Mouse (Mus musculus): Measurements from ENCODE around the gene Krt10. TPM values are rescaled to one million over a fixed set of nuclear protein-coding genes. Genes with fewer than 3 reads are reported as not detected.

The Krt10 gene
- polyA plus RNA-seq, 1 experiment from 2014 or later = 2.9 TPM

- no peak overlapping the region for H3K4me3 ChIP-seq (ENCODE audit: low read depth, low read length)
- no peaks in the 10 kb centered on the region for H3K27me3 ChIP-seq (ENCODE audit: control insufficient read depth, insufficient read depth, low read depth, low read length)
- no peaks in the 10 kb centered on the region for H3K9me3 ChIP-seq (replicated peaks; ENCODE audit: control insufficient read depth, low read length)
- no peaks in the 10 kb centered on the region for H3K36me3 ChIP-seq (ENCODE audit: control insufficient read depth, insufficient read depth)
- H3K9ac ChIP-seq (ENCODE audit: low read depth, low read length) = no peak overlapping the region
- no peaks in the 10 kb centered on the region for H3K4me1 ChIP-seq (ENCODE audit: control insufficient read depth, low read depth, low read length)
- H3K4me2 ChIP-seq (ENCODE audit: low read depth, low read length) = no peak overlapping the region
- ATAC-seq (ENCODE audit: low read depth) = no peak
- 48% methylated on average over 8 of the region's 8 CpGs for WGBS (ENCODE audit: insufficient replicate concordance)
- no peak overlapping the region for H3K27ac ChIP-seq (ENCODE audit: low read length)
These were observed 27.7 kb downstream of the Krt10 start for GRCm38 (mm10) chr11:99361423-99361822.

- Histone ChIP-seq H3K36me3 (ENCODE audit: control insufficient read depth, insufficient read depth) (no peaks in the 10 kb centered on the region), H3K27ac (ENCODE audit: low read length) (no peak within 1 kb of the TSS), H3K4me1 (ENCODE audit: control insufficient read depth, low read depth, low read length) (no peaks in the 10 kb centered on the region), H3K4me3 (ENCODE audit: low read depth, low read length) (no peak within 1 kb of the TSS), H3K4me2 (ENCODE audit: low read depth, low read length) (no peak within 1 kb of the TSS), H3K27me3 (ENCODE audit: control insufficient read depth, insufficient read depth, low read depth, low read length) (no peaks in the 10 kb centered on the region), H3K9me3 (replicated peaks; ENCODE audit: control insufficient read depth, low read length) (no peaks in the 10 kb centered on the region), H3K9ac (ENCODE audit: low read depth, low read length) (no peak within 1 kb of the TSS)
- WGBS (ENCODE audit: insufficient replicate concordance) = 62% methylated on average over 12 of the region's 12 CpGs
- no peak for ATAC-seq (ENCODE audit: low read depth)
These were observed 38.2 kb downstream of the Krt10 start, which contains the start of gene Krt27 for GRCm38 (mm10) chr11:99351004-99351403. Gene Krt27, minus strand, starts transcription at chr11:99351104.

- H3K4me2 ChIP-seq (ENCODE audit: low read depth, low read length) = no peak overlapping the region
- 71% methylated on average over 11 of the region's 11 CpGs for WGBS (ENCODE audit: insufficient replicate concordance)
- H3K36me3 ChIP-seq (ENCODE audit: control insufficient read depth, insufficient read depth) = no peaks in the 10 kb centered on the region
- no peaks in the 10 kb centered on the region for H3K4me1 ChIP-seq (ENCODE audit: control insufficient read depth, low read depth, low read length)
- H3K27me3 ChIP-seq (ENCODE audit: control insufficient read depth, insufficient read depth, low read depth, low read length) = no peaks in the 10 kb centered on the region
- no peaks in the 10 kb centered on the region for H3K9me3 ChIP-seq (replicated peaks; ENCODE audit: control insufficient read depth, low read length)
- H3K27ac ChIP-seq (ENCODE audit: low read length) = no peak overlapping the region
- H3K4me3 ChIP-seq (ENCODE audit: low read depth, low read length) = no peak overlapping the region
- no peak for ATAC-seq (ENCODE audit: low read depth)
- no peak overlapping the region for H3K9ac ChIP-seq (ENCODE audit: low read depth, low read length)
These were observed 49.8 kb downstream of the Krt10 start for GRCm38 (mm10) chr11:99339299-99339847.

- 71% methylated on average over 11 of the region's 11 CpGs for WGBS (ENCODE audit: insufficient replicate concordance)
- Histone ChIP-seq H3K27me3 (ENCODE audit: control insufficient read depth, insufficient read depth, low read depth, low read length) (no peaks in the 10 kb centered on the region), H3K27ac (ENCODE audit: low read length) (no peak within 1 kb of the TSS), H3K4me2 (ENCODE audit: low read depth, low read length) (no peak within 1 kb of the TSS), H3K36me3 (ENCODE audit: control insufficient read depth, insufficient read depth) (no peaks in the 10 kb centered on the region), H3K4me1 (ENCODE audit: control insufficient read depth, low read depth, low read length) (no peaks in the 10 kb centered on the region), H3K9me3 (replicated peaks; ENCODE audit: control insufficient read depth, low read length) (no peaks in the 10 kb centered on the region), H3K9ac (ENCODE audit: low read depth, low read length) (no peak within 1 kb of the TSS), H3K4me3 (ENCODE audit: low read depth, low read length) (no peak within 1 kb of the TSS)
- ATAC-seq (ENCODE audit: low read depth) = no peak
These were observed 51.3 kb downstream of the Krt10 start, which contains the start of gene Krt26 for GRCm38 (mm10) chr11:99337866-99338265. Gene Krt26, minus strand, starts transcription at chr11:99337966.

Other genes starting within 250 kb of the Krt10 start
- gene Ccr7, start 234.3 kb downstream of the Krt10 start, polyA plus RNA-seq (2015; fragmentation: Nextera tagmentation; extraction: Ambion mirVana) = 0.25 and 0.32 TPM in 2 replicates
- gene Smarce1, start 158.3 kb downstream of the Krt10 start, polyA plus RNA-seq (2015; fragmentation: Nextera tagmentation; extraction: Ambion mirVana) = 62.3 and 66.5 TPM in 2 replicates
- 0.13 and 0.31 TPM in 2 replicates for gene Krt222, start 145.3 kb downstream of the Krt10 start, polyA plus RNA-seq (2015; fragmentation: Nextera tagmentation; extraction: Ambion mirVana)
- gene Krt24, start 104.1 kb downstream of the Krt10 start, polyA plus RNA-seq (2015; fragmentation: Nextera tagmentation; extraction: Ambion mirVana) = not detected in 2 replicates
- not detected in 2 replicates for gene Krt25, start 66.4 kb downstream of the Krt10 start, polyA plus RNA-seq (2015; fragmentation: Nextera tagmentation; extraction: Ambion mirVana)
- gene Krt26, start 51.4 kb downstream of the Krt10 start, polyA plus RNA-seq (2015; fragmentation: Nextera tagmentation; extraction: Ambion mirVana) = not detected in 2 replicates
- gene Krt27, start 38.3 kb downstream of the Krt10 start, polyA plus RNA-seq (2015; fragmentation: Nextera tagmentation; extraction: Ambion mirVana) = not detected in 2 replicates
- 0.06 TPM in 1 of 2 replicates, not detected in the other for gene Krt28, start 14.5 kb downstream of the Krt10 start, polyA plus RNA-seq (2015; fragmentation: Nextera tagmentation; extraction: Ambion mirVana)
- 0.05 TPM in 1 of 2 replicates, not detected in the other for gene Krt12, start 32.9 kb upstream of the Krt10 start, polyA plus RNA-seq (2015; fragmentation: Nextera tagmentation; extraction: Ambion mirVana)
- gene Krt20, start 48.8 kb upstream of the Krt10 start, polyA plus RNA-seq (2015; fragmentation: Nextera tagmentation; extraction: Ambion mirVana) = 33.8 and 34.8 TPM in 2 replicates
- 1.4 and 1.5 TPM in 2 replicates for gene Krt23, start 103.8 kb upstream of the Krt10 start, polyA plus RNA-seq (2015; fragmentation: Nextera tagmentation; extraction: Ambion mirVana)
- gene Krt39, start 132.0 kb upstream of the Krt10 start, polyA plus RNA-seq (2015; fragmentation: Nextera tagmentation; extraction: Ambion mirVana) = not detected in 2 replicates
- gene Krt40, start 153.8 kb upstream of the Krt10 start, polyA plus RNA-seq (2015; fragmentation: Nextera tagmentation; extraction: Ambion mirVana) = not detected in 2 replicates
- not detected in 2 replicates for gene Krtap3-3, start 161.5 kb upstream of the Krt10 start, polyA plus RNA-seq (2015; fragmentation: Nextera tagmentation; extraction: Ambion mirVana)
- not detected in 2 replicates for gene Krtap3-2, start 167.5 kb upstream of the Krt10 start, polyA plus RNA-seq (2015; fragmentation: Nextera tagmentation; extraction: Ambion mirVana)
- gene Gm11939, start 170.1 kb upstream of the Krt10 start, polyA plus RNA-seq (2015; fragmentation: Nextera tagmentation; extraction: Ambion mirVana) = not detected in 2 replicates
- not detected in 2 replicates for gene Krtap3-1, start 177.3 kb upstream of the Krt10 start, polyA plus RNA-seq (2015; fragmentation: Nextera tagmentation; extraction: Ambion mirVana)
- not detected in 2 replicates for gene Krtap1-5, start 191.7 kb upstream of the Krt10 start, polyA plus RNA-seq (2015; fragmentation: Nextera tagmentation; extraction: Ambion mirVana)
- gene Krtap1-4, start 194.3 kb upstream of the Krt10 start, polyA plus RNA-seq (2015; fragmentation: Nextera tagmentation; extraction: Ambion mirVana) = not detected in 2 replicates
- not detected in 2 replicates for gene Krtap1-3, start 202.0 kb upstream of the Krt10 start, polyA plus RNA-seq (2015; fragmentation: Nextera tagmentation; extraction: Ambion mirVana)
- gene Krtap9-3, start 208.7 kb upstream of the Krt10 start, polyA plus RNA-seq (2015; fragmentation: Nextera tagmentation; extraction: Ambion mirVana) = not detected in 2 replicates
- not detected in 2 replicates for gene Gm11938, start 213.9 kb upstream of the Krt10 start, polyA plus RNA-seq (2015; fragmentation: Nextera tagmentation; extraction: Ambion mirVana)
- not detected in 2 replicates for gene Gm11937, start 220.8 kb upstream of the Krt10 start, polyA plus RNA-seq (2015; fragmentation: Nextera tagmentation; extraction: Ambion mirVana)
- not detected in 2 replicates for gene Krtap2-4, start 225.5 kb upstream of the Krt10 start, polyA plus RNA-seq (2015; fragmentation: Nextera tagmentation; extraction: Ambion mirVana)
- not detected in 2 replicates for gene Gm11562, start 231.1 kb upstream of the Krt10 start, polyA plus RNA-seq (2015; fragmentation: Nextera tagmentation; extraction: Ambion mirVana)
- not detected in 2 replicates for gene Krtap4-1, start 238.9 kb upstream of the Krt10 start, polyA plus RNA-seq (2015; fragmentation: Nextera tagmentation; extraction: Ambion mirVana)
- not detected in 2 replicates for gene Krtap4-2, start 245.7 kb upstream of the Krt10 start, polyA plus RNA-seq (2015; fragmentation: Nextera tagmentation; extraction: Ambion mirVana)